Mouse (Mus musculus) thymus, adult 2 months (tissue): ENCODE measurements around the gene Fer.

Source experiments
- CTCF ChIP-seq: fragments of 200-500 bp; IDR thresholded peaks from 2 replicates; pipeline ENCODE4 v1.5.1; 2012; ENCODE audit warnings: mild to moderate bottlenecking, control low read depth, low read length, moderate library complexity, borderline replicate concordance; ENCODE audit not compliant: control insufficient read depth, poor library complexity, insufficient read depth; ENCODE audit errors: extremely low read depth
- POLR2A ChIP-seq: fragments of 200-500 bp; IDR thresholded peaks from 2 replicates; pipeline ENCODE4 v1.6.1; 2012; ENCODE audit warnings: mild to moderate bottlenecking, low read length, control low read depth, moderate library complexity; ENCODE audit not compliant: control insufficient read depth, poor library complexity, insufficient read depth; ENCODE audit errors: extremely low read depth

GRCm38 (mm10) chr17:63886988-63887387 is 24.1 kb downstream of the Fer start:
- TF ChIP-seq CTCF (no peak), POLR2A (no peak)
